Mouse (Mus musculus) CD4-positive, CD25-positive, alpha-beta regulatory T cell, adult 9 weeks (primary cell): ENCODE data around the gene Dedd2. TPM values are rescaled to one million over a fixed set of nuclear protein-coding genes. Genes with fewer than 3 reads are reported as not detected.

Experiments
- polyA plus RNA-seq: library from polyadenylated mRNA; unstranded; fragments of 100-300 nt; shearing (Covaris generic); gene quantifications from one replicate; pipeline ENCODE4 v1.2.1, GENCODE M21; 2017

The Dedd2 gene
- 45.4 TPM for polyA plus RNA-seq

DNA sequence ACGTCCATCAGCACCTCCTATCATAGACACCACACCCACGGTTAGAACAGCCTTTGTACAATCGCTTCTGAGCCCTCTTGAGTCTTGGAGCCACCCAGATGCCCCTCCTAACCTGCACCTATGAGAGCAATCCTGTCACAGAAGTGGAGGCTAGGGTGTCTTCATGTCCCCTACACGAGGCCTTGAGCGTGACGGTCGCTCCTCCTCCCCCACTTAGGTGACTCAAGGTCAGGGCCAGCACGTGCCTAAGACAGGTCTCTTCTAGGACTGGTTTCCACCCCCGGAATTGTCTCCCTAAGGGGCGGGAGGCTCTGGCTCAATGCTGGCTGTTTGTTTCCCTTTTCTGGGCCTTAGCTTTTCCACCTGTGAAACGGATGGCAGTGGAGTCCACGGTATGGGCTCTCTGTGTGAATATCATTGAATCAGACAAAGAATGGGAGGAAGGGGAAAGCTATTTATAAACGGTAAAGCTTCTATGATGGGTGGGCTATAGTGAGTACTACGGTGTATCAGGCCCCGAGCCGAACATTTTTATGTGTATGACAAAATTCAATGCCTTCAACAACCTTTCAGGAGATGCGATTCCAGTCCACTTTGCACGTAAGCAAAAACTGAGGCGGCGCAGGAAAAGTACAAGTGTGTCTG, at the start of gene Dedd2:
Dedd2 (minus strand) TSS at position 159 of the 645 bp plus-strand sequence.

DNA sequence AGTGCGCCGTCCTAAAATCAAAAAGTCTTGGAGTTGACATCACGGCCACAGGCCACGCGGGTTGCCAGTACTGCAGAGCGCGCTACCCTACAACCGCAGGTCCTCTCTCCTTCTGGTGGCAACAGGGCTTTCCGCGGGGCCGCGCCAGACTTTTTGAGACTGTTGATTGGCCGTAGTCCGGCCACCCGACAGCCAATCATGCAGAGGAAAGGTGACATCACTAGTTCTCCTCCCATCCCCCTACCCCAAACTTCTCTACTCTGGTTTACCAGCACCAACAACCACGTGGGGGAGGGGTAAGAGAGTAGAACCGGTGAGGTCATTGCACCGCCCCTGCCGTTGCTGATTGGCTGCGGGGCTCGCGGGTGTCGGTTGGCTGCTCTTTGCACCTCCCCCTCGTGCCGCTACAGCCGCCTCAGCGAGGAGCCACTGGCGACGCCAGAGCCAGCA, 46.9 kb upstream of the Dedd2 start, which contains the start of gene Cic:
Cic (plus strand) TSS at position 404 of the 450 bp plus-strand sequence.

DNA sequence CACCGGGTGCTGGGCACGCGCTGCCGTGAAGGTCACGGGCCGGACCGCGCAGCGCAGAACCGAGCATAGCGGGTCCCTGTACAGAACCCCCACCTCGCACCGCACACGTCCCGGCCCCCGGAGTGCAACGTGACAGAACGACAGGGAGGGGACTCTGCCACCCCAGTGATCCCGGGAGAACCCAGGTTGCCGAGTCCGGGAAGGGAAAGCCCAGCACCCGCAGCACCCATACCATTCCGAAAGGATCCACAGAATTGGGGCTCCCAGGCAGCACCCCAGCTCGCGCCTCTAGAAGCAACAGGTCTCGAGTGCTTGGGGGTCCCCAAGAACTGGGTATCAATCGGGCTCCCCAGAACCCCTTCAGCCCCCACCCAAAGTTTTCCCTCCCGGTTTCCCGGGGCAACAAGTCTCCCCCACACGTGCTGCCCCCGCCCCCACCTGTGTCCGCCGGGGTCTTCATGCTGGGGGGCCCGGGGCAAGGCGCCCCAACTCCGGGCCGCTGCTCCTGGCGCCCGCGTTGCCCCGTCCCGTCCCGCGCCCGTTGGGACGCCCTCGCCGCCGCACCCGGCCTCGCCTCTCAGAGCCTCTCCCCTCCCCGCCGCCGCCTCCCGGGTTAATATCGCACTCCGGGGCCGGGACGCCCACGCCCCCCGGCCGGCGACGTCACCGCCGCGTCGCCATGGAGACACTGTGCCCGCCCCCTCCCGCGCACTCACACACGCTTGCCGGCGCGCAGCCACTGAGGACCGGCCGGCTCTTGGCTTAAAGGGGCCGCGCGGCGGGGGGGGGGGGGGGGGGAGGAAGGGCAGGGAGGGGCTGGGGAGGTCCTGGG, 29.9 kb upstream of the Dedd2 start, which contains the start of gene Erf:
Erf (minus strand) TSS at position 621 of the 832 bp plus-strand sequence.

DNA sequence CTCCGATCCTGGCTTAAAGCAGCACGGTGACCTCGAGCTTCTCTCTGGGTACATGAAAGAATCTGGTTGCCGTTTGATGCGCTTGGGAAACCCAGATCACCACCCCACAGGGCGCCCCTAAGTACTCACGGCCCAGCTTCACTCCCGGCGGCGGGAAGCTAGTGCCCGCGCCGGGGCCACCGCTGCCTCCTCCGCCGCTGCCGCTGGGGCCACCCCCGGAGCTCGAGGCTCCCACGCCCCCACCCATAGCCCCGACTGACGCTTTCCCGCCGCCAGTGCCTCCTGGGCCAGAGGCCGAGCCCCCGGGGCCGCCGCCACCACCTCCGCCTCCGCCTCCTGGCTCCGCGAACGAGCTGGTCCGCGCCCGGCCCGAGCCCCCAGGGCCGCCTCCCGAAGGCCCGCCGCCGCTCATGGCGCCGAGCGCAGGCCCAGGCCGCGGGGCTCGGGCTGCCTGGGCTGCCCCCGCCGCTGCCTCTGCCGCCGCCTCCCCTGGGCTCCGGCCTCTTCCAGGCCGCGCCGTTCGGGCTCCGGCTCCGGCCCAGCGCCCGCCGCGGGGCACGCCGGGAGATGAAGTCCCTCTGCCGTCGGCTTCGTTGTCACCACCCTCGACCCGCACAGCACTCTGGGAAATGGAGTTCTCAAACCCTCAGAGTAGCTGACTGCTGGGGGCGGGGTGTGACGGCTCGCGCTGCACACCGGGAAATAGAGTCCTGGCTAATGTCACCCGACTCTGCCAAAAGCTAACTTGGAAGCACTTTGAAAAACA, 17.0 kb upstream of the Dedd2 start, which contains the start of gene Gsk3a:
Gsk3a (minus strand) TSS at position 603 of the 766 bp plus-strand sequence.

DNA sequence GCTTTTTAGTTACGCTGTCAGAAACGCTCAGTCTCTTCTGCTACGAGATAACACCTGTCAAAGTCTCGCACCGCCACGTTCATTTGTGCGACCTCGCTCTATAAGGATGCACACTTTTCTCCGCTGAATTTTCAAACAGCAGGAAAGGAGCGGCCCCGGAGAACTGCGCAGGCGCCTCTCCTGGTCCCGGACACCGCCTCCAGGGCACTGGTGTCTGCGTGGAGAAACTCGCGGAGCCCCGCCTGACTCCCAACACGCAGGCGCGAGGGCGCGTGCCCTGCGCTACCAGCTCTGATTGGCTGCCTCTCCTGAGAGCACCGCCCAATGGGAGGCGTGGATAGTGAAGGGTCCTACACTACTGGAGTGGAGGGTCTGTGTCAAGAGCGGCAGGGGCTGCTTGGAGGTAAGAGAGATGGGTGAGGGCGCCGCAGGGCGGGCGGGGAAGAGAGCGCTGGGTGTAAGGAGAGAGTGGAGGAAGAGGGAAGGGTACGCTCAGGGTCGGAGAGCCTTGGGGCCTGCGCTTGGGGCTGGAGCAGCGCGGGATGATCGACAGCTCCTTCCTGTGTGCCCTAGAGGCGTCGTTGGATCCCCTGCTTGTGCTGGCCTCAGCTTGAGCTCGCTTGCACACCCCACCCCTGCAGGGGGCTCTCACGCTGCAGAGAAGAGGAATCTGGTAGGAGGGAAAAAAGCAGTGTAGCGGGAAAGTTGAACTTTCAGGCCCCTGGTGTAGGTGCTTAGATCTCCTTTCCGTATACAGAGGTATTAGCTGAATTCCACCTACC, 878 bp upstream of the Dedd2 start, which contains the start of gene Zfp526:
Zfp526 (plus strand) TSS at position 324 of the 782 bp plus-strand sequence.

DNA sequence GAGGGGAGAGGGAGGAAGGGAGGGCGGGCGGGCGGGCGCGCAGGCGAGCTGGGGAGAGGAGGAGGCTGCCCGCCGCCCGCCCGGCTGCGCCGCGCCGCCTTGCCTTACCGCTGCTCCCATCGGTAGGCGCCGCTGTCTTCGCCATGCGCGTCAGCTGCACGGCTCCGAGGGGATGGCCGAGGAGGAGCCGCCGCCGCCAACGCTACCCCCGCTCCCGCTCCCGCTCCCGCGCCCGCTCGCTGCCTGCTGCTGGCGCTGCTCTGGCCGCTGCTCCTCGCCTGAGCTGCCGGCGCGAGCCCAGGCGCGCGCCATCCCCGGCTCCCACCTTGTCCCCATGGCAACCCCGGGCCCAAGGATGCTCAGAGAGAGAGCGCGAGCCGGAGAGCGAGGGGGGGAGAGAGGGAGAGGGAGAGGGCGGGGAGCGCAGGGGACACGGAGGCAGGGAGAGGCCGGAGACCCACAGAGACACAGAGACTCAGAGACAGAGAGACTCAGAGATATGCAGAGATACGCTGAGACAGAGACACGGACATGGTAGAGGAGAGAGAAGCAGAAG, 40.7 kb downstream of the Dedd2 start, which contains the start of gene Pou2f2:
Pou2f2 (minus strand) TSS at position 121 of the 556 bp plus-strand sequence.

Other genes starting within 250 kb of the Dedd2 start
- 801 TPM for gene Rabac1, start 247.9 kb downstream of the Dedd2 start, polyA plus RNA-seq
- 4.7 TPM for gene Atp1a3, start 214.7 kb downstream of the Dedd2 start, polyA plus RNA-seq
- 4.4 TPM for gene Grik5, start 148.3 kb downstream of the Dedd2 start, polyA plus RNA-seq
- 22.0 TPM for gene Zfp574, start 148.0 kb downstream of the Dedd2 start, polyA plus RNA-seq
- 124 TPM for gene Pou2f2, start 40.9 kb downstream of the Dedd2 start, polyA plus RNA-seq
- 4.5 TPM for gene Zfp526, start 810 bp upstream of the Dedd2 start, polyA plus RNA-seq
- 6.8 TPM for gene Gsk3a, start 17.2 kb upstream of the Dedd2 start, polyA plus RNA-seq
- gene Erf, start 30.1 kb upstream of the Dedd2 start, polyA plus RNA-seq: 1.1 TPM
- gene Cic, start 47.1 kb upstream of the Dedd2 start, polyA plus RNA-seq: 40.8 TPM
- gene Pafah1b3, start 77.4 kb upstream of the Dedd2 start, polyA plus RNA-seq: 46.0 TPM
- not detected for gene Prr19, start 80.8 kb upstream of the Dedd2 start, polyA plus RNA-seq
- not detected for gene Tmem145, start 85.5 kb upstream of the Dedd2 start, polyA plus RNA-seq
- gene Megf8, start 96.5 kb upstream of the Dedd2 start, polyA plus RNA-seq: 0.22 TPM
- gene Cnfn, start 149.1 kb upstream of the Dedd2 start, polyA plus RNA-seq: not detected
- gene Lipe, start 178.1 kb upstream of the Dedd2 start, polyA plus RNA-seq: 17.7 TPM
- 0.62 TPM for gene Cxcl17, start 192.3 kb upstream of the Dedd2 start, polyA plus RNA-seq